Mouse (Mus musculus): ENCODE measurements around the gene Lrba. TPM values are rescaled to one million over a fixed set of nuclear protein-coding genes. Genes with fewer than 3 reads are reported as not detected.
A peak's percentile ranks its signal among the peaks of the same experiment; 100 is the strongest.

Gene Lrba
- total RNA-seq, 2 experiments from 2014 or later, result 21.3 TPM

DNA sequence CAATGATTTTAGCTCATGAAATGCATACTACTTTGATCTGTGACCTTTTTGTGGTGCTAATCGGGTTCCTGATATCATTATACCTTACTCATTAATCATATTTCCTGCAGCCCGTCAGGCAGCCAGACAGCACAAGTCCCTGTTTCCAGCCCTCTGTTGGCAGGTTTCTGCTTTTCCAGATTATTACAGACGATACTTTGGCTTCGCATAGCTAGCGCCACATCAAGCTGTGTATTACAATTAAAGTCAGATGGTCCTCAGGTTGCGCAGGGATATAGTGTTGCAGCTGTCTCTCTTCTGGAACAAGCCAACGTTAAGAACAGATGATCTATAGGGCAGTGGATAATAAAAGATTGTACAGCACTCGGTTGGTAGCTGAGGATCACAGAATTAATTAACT lies 443.7 kb downstream of the Lrba start:
- DNase-seq (ENCODE audit: low spot score in 2 of 2), result no peak

GRCm38 (mm10) chr3:86677573-86678155 lies 453.2 kb downstream of the Lrba start:
- no peak for DNase-seq (ENCODE audit: low spot score in 2 of 2)

DNA sequence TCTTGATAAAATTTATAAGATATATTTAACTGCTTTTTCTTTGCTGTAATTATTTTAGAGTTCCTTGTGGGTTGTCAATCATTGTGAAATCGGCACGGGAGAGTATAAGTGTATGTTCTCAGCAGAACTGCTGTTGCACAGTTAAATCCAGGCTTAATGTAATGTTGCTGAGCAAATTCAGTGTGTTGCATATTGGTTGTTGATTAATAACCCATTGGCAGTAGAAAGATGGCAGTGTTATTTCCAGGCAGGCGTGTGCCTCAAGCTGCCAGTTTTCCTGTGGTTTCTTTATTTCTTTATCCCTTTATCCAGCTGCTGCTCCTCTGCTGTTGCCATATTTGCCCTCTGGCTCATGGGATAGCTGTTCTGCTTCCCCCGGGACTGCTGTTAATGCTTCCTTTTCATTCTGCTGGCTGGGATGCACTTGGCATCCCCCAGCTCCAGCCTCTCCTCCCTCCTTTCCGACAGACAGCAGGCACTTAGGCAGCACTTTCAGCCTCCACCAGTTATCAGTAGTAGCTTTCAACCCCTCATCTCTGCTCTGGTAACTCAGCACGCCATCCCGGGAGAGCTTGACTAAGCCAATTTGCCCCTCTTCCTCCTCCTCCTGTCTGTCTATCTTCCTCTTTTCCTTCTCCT lies 463.2 kb downstream of the Lrba start:
- DNase-seq (ENCODE audit: low spot score in 2 of 2), result peak; percentile 16 to 24

DNA sequence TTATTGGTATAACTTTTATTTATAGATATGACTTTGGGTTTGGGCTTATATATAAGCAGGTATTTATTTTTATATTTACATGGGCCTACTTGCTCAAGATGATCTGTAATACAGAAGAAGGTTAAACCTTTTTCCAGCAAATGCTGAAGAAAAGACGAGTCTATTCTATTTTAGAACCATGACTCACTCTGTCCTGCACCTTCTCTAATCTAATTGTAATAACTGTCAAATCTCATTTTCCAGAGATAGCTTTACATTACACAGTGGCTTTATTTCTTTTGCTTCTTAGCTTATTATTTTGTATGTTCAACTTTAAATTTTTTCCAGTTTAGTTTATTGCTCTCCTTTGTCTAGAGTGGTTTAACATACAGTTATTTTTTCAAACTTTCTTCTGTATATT lies 464.0 kb downstream of the Lrba start:
- no peak for DNase-seq (ENCODE audit: low spot score in 2 of 2)

DNA sequence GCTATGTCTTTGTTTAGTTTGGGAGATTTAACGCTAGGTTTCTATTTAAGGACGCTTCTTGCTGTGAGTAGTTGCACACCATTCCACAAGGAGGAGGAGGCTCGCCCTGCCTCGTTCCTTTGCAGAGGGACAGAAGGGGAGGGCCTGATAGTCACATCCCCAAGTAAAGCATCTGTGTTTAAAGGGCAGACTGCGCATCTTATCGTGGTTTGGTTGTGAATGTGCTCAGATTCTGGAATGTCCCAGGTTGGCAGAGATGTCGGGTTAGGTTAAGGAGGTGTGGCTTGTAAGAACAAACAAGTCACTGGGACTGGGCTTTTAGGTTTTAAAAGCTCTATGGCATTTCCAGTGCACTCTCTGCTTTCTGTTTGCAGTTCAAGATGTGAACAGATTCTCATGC lies 464.8 kb downstream of the Lrba start:
- no peak for DNase-seq (ENCODE audit: low spot score in 2 of 2)

- DNase-seq (ENCODE audit: low spot score in 2 of 2), result no peak
Observed at GRCm38 (mm10) chr3:86692779-86693178, 468.3 kb downstream of the Lrba start.

DNA sequence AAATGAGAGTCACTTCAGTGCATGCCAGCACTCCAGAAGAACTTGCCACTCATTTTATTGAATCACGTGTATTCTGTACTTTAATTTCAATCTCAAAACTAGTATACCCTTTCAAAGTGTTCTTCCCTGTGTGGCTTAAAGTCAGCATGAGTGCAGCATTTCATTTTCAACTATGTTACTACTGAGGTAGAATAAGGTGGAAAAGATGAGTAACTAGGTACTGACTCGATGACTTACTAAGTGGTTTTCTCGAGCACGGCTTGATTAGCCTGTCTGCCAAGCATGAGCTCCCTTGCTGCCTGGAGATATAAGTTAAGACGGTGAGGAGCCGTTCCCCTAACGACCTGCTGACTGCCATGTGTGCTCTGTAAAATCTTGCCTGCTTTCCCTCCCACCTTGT lies 469.1 kb downstream of the Lrba start:
- no peak for DNase-seq (ENCODE audit: low spot score in 2 of 2)

DNA sequence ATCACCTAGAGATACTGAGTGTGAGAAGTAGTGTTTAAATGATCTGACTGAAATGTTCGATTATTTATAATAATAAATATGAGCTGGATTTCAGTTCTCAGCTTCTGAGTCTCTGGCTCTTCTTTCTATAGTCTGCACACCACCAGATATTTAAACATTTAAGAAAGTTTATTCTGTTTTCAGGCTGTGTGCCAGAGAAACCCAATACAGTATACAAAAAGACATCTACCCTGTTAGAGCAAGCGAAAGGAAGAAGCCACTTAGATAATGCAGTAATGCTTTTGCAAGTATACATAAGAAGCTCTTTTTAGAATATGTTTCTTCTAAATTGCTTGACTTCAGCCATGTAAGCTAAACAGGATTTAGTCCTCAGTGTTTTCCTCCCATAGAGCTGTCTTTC lies 474.5 kb downstream of the Lrba start:
- no peak for DNase-seq (ENCODE audit: low spot score in 2 of 2)

DNA sequence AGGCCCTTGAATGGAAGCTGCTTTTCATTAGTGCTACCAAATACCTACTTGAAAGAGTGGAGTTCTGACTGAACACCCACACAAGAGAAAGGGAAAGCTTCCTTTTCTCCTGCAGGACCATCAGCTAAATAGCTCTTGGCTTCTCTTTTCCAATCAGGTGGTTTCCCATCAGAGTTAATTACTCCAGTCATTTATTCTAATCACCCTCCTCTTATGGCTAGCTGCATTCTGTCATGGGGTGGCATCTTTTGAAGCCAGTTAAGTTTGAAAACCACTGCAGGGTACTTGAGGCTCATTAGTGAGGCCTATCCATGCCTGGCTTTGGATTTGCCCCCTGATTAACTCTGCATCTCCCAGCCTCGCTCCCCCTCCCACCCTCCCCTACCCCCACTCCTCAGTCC lies 476.7 kb downstream of the Lrba start:
- DNase-seq (ENCODE audit: low spot score in 2 of 2), result no peak

DNA sequence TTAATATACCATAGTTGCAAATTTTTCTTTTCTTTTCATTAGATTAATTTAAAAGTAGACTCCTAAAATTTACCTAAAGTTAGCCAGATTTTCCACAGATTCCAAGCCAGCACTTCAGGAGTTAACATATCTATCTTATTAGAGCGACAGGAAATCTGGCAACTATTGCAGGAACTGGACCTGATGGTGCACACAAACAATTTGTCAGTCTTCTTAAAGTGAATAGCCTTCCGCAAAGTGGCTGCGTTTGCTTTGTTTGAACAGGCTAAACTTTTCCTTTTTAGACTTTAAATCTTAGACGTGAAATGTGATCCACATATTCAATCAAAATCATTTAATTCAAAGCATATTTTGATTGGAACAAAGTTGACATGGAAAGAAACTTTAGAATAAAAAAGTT lies 485.0 kb downstream of the Lrba start:
- DNase-seq (ENCODE audit: low spot score in 2 of 2), result no peak

DNA sequence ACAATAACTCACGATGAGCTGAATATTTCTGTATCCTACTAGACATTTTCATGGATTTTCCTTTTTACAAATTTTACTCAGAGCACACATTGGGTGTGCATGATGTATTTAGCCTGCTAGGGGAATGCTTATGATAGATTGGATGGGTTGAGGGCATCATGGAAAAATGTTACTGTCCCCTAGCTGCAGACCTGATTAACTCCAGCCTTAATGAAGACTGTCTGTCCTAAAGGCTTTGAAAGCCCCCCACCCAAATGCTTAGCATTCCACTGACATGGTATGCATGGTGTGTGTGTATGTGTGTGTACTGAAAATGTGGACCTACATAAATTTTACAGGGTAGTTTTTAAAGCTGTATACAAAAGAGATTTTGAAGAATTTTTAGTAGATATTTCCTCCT lies 487.1 kb downstream of the Lrba start:
- no peak for DNase-seq (ENCODE audit: low spot score in 2 of 2)

DNA sequence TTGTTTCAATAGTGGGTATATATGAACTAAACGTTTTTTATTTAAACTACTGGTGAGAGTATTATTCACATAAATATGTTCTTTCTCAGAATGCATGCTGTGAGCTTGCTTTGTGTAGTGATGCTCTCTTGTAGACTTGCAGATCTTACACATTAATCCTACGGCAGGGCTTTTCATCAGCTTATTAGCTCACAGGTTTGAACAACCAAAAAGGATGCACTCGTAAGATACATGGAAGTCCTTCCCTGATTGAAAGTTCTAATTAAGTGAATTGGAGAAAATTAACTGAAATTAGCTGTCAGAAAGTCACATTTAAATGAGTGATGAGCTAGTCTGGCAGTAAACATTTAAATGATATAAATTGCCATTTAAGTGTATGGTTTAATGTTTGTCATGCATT lies 488.3 kb downstream of the Lrba start:
- DNase-seq (ENCODE audit: low spot score in 2 of 2), result no peak

DNA sequence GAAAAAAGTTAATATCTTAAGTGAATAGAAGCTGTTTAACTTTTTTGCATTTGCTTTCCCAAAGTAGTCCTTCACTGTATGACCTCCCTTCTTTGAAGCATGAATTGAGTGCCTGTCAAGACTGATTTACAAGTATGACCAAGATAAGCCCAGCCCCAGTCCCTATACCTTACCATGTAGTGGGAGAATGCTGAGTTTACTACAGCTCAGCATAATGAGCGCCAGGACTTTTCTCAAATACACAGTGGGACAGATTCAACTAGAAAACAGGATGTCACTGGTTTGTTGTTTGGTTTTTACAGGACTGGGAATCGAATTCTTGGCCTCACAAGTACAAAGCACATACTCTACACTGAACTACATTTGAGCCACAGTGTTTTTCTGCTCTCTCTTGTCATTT lies 490.0 kb downstream of the Lrba start:
- DNase-seq (ENCODE audit: low spot score in 2 of 2), result no peak

DNA sequence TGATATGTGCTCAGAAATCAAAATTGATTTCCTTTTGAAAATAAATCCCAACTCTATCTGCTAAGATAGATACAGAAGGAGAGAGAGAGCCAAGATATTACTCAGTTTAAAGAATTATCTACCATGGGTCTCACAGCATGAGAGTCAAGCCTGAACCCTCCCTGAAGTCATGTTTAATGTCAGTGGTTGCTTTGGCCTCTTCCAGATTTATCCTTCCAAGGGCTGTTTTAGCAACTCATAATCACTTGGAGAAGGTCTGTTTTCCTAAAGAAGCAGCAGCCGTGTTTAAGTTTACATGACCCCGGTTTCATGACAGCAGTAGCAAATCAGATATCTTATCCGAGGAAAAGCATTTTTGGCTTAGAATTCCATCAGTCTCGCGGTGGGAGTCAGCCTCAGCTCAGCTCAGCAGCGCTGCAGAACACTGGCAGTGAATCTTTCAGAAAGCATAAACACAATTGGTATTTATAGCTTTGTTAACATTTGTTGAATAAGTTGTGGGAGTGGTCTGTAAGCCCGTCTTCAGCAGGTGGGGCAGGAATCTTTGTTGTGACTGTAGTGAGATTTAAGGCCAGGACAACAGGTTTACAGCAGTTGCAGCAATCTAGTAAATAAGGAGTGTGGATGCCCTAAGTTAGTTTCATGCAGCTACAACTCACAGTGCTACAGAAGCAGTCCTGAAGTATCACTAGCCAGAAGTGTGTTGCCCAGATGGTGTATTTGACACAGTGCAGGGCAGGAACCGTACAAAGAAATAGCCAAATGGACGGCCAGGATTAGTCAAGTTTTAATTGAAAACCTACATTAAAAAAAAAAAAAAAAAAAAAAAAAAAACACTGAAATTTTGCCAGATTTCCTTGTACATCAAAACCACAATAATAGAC lies 499.2 kb downstream of the Lrba start:
- no peak for DNase-seq (ENCODE audit: low spot score in 2 of 2)

GRCm38 (mm10) chr3:86725113-86725512 lies 500.6 kb downstream of the Lrba start:
- no peak for DNase-seq (ENCODE audit: low spot score in 2 of 2)

- no peak for DNase-seq (ENCODE audit: low spot score in 2 of 2)
Observed at GRCm38 (mm10) chr3:86738831-86739230, 514.4 kb downstream of the Lrba start.

GRCm38 (mm10) chr3:86739745-86740144 lies 515.3 kb downstream of the Lrba start:
- no peak for DNase-seq (ENCODE audit: low spot score in 2 of 2)

- no peak for DNase-seq (ENCODE audit: low spot score in 2 of 2)
Observed at GRCm38 (mm10) chr3:86745348-86745747, 520.9 kb downstream of the Lrba start.

GRCm38 (mm10) chr3:86745769-86746512 lies 521.5 kb downstream of the Lrba start:
- no peak for DNase-seq (ENCODE audit: low spot score in 2 of 2)

DNA sequence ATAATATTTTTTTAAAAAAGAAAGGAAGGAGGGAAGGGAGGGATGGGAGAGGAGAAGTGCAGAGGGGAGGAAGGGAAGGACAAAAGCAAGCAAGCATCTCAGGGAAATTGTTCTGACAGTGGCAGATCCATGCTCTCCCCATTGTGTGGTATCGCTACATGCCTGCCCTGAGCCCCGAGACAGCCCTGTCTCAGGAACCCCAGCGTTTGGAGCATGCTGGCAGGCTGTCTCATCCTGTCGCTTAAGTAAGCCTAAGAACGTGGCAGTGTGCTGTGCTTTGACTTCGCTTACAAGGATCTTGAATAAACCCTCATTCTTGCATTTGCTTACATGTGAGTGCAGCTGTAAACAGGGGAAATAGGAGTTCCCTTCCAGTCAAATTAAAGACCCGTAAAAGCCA lies 526.2 kb downstream of the Lrba start:
- DNase-seq (ENCODE audit: low spot score in 2 of 2), result no peak

- DNase-seq (ENCODE audit: low spot score in 2 of 2), result no peak
Observed at GRCm38 (mm10) chr3:86754178-86754577, 529.7 kb downstream of the Lrba start.
